Mouse (Mus musculus): ENCODE results near the gene Nudt22. TPM values are rescaled to one million over a fixed set of nuclear protein-coding genes. Genes with fewer than 3 reads are reported as not detected.
A peak's percentile ranks its signal among the peaks of the same experiment; 100 is the strongest.

The Nudt22 gene
- polyA plus RNA-seq, 1 experiment = 18.2 TPM

DNA sequence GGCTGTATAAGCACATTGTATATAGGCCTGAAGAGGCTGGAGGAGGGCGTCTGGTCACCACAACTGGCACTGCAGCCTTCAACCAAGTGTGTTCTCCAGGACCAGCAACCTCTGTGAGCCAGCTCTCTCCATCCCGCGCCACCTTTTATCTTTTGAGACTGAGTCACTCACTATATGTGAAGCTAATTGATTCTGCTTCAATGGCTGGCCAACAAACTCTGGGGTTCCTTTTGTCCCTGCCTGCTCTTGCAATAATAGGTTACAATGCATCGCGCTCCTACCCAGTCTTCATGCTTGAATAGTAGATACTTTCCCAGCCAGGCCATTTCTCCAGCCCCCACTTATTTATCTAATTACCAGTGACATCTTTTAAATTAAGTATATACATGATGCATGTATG lies 12.3 kb downstream of the Nudt22 start:
- no peak for TF ChIP-seq CEBPB (IDR thresholded peaks at IDR 0.05; ENCODE audit: low read depth)
- no peak for TF ChIP-seq FOSL1 (IDR thresholded peaks at IDR 0.05; ENCODE audit: insufficient read depth, low read length, poor library complexity, severe bottlenecking)
- no peak for TF ChIP-seq USF1 (IDR thresholded peaks at IDR 0.05; ENCODE audit: low read depth)
- no peak for TF ChIP-seq MYOD1 (IDR thresholded peaks at IDR 0.05; ENCODE audit: control insufficient read depth, insufficient read length, low read depth)
- no peak for TF ChIP-seq CTCF (IDR thresholded peaks at IDR 0.05; ENCODE audit: control insufficient read depth, insufficient read depth, insufficient read length)
- TF ChIP-seq MYOG (IDR thresholded peaks at IDR 0.05; ENCODE audit: control insufficient read depth, extremely low read depth, insufficient read length) = no peak
- TF ChIP-seq MAX (IDR thresholded peaks at IDR 0.05) = no peak
- Histone ChIP-seq H3K4me3 (ENCODE audit: insufficient read depth, poor library complexity, severe bottlenecking) (no peak overlapping the region), H3K79me3 (ENCODE audit: low read depth) (peaks cover 3% of the 10 kb centered on the region), H3K27me3 (ENCODE audit: control insufficient read depth, insufficient read depth, insufficient read length) (no peaks in the 10 kb centered on the region), H3K79me2 (ENCODE audit: control insufficient read depth, insufficient read depth) (peaks cover 27% of the 10 kb centered on the region), H3ac (ENCODE audit: control insufficient read depth, insufficient read length, low read depth) (no peak overlapping the region), H3K36me3 (ENCODE audit: control insufficient read depth, insufficient read depth) (peaks cover 27% of the 10 kb centered on the region)

DNA sequence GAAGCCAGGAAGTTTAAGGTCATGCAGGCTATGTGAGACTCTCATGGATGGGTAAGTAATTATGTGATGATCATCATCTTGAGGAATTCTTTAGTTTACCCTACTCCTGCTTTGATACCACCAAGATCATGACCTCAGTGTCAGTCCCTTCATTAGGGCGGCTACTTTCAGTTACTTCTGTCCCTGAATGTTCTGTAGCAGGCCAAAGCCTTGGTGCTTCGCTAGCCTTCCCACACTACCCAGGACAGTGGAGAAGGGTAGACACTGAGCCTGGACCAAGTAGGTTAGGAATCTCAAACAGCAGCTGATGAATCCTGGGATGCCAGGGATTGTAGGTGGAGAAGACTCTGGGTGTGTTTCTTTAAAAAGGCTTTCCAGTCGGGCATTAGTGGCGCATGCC lies 14.5 kb downstream of the Nudt22 start:
- Histone ChIP-seq H3K79me2 (ENCODE audit: control insufficient read depth, insufficient read depth) (peaks cover 46% of the 10 kb centered on the region), H3K27me3 (ENCODE audit: control insufficient read depth, insufficient read depth, insufficient read length) (no peaks in the 10 kb centered on the region), H3K79me3 (ENCODE audit: low read depth) (peaks cover 22% of the 10 kb centered on the region), H3ac (ENCODE audit: control insufficient read depth, insufficient read length, low read depth) (no peak overlapping the region), H3K4me3 (ENCODE audit: insufficient read depth, poor library complexity, severe bottlenecking) (no peak overlapping the region), H3K36me3 (ENCODE audit: control insufficient read depth, insufficient read depth) (peaks cover 49% of the 10 kb centered on the region)
- TF ChIP-seq CTCF (IDR thresholded peaks at IDR 0.05; ENCODE audit: control insufficient read depth, insufficient read depth, insufficient read length) = no peak
- TF ChIP-seq MYOG (IDR thresholded peaks at IDR 0.05; ENCODE audit: control insufficient read depth, extremely low read depth, insufficient read length) = no peak
- TF ChIP-seq CEBPB (IDR thresholded peaks at IDR 0.05; ENCODE audit: low read depth) = no peak
- no peak for TF ChIP-seq USF1 (IDR thresholded peaks at IDR 0.05; ENCODE audit: low read depth)
- no peak for TF ChIP-seq MYOD1 (IDR thresholded peaks at IDR 0.05; ENCODE audit: control insufficient read depth, insufficient read length, low read depth)
- no peak for TF ChIP-seq MAX (IDR thresholded peaks at IDR 0.05)
- TF ChIP-seq FOSL1 (IDR thresholded peaks at IDR 0.05; ENCODE audit: insufficient read depth, low read length, poor library complexity, severe bottlenecking) = no peak

DNA sequence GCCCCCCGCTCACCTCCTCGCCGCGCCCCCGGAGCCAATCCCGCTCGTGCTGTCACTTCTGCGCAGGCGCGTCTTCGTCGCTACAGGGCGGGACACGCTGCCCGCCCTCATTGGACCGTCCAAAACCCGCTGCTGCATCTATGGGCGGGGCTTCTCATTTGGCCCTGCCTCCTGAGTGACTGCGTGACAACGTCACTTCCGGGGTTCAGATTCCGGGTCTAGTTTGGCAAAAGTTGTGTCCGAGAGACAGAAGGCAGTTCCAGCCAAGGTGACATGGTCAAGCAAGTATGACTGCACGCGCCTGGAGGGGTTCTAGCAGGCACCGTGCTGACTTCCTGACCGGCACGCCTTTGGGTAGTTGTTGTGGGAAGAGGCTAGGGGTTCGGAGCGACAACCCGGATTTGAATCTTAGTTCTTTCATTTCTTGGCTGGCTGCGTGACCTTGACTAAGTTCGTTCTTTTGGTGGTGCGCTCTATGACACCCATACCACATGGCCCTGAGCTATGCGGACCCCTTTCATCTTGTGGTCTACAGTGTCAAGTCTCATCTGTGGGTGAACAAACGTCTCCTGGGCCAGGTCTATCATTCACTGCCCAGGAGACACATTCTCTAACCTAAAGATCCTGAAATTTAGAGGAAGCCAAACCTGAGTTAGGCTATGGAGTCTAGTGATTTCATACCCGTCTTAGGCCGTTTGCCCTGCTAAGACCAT lies 15.4 kb downstream of the Nudt22 start, which contains the start of gene Fkbp2:
TSS of gene Fkbp2 (minus strand) at position 121 of the 713 bp plus-strand sequence.
- H3K27me3 ChIP-seq (ENCODE audit: control insufficient read depth, insufficient read depth, insufficient read length) = no peaks in the 10 kb centered on the region
- H3K79me3 ChIP-seq (ENCODE audit: low read depth) = peaks cover 29% of the 10 kb centered on the region
- H3K36me3 ChIP-seq (ENCODE audit: control insufficient read depth, insufficient read depth) = peaks cover 51% of the 10 kb centered on the region
- peaks cover 46% of the 10 kb centered on the region for H3K79me2 ChIP-seq (ENCODE audit: control insufficient read depth, insufficient read depth)
- H3K4me3 ChIP-seq (ENCODE audit: insufficient read depth, poor library complexity, severe bottlenecking) = peak within 1 kb of the TSS; percentile 65
- TF ChIP-seq FOSL1 (IDR thresholded peaks at IDR 0.05; ENCODE audit: insufficient read depth, low read length, poor library complexity, severe bottlenecking) (no peak), MYOG (IDR thresholded peaks at IDR 0.05; ENCODE audit: control insufficient read depth, extremely low read depth, insufficient read length) (no peak), USF1 (IDR thresholded peaks at IDR 0.05; ENCODE audit: low read depth) (no peak), MAX (IDR thresholded peaks at IDR 0.05) (peak; percentile 14), CTCF (IDR thresholded peaks at IDR 0.05; ENCODE audit: control insufficient read depth, insufficient read depth, insufficient read length) (no peak), CEBPB (IDR thresholded peaks at IDR 0.05; ENCODE audit: low read depth) (no peak)
- peak within 1 kb of the TSS; percentile 81 for H3ac ChIP-seq (ENCODE audit: control insufficient read depth, insufficient read length, low read depth)

DNA sequence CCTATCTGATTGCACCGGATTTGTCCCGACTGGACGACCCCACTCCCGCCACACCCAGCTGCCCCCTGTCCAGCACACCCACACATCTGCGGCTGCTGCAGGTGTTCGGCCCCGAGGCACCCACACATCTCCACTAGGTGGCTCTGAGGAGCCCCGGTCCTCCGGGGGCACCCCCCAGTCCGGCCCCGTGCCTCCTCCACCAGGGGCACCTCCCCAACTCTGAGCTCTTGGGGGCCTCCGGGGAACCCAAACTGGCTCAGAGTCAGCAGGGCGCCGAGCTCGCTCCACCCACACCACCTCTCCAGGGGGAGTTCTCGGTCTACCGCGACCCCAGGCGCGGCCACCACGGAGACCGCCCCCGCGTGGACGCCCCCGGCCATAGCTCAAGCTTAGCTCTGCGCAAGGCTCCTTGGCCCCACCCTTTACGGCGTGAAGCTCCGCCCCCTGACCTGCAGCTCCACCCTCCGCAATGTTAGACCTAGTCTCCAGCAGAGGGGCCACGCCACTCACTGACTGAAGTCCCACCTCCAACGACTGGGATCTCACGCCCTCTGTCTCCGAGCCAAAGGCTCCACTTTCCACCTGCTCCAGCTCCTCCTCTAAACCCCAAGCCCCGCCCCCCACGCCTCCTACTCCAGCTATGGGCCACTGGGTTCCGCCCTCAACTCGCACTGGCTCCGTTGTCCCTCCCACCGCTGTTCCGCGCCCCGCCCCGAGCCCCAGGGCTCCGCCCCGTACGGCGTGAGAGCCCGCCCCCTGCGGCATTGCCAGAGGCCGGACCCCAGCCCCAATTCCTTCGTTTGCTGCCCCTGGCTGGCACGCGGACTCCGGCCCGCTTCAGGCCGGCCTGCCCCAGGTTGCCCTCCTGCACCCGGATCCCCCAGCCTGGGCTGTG lies 16.2 kb downstream of the Nudt22 start:
- Histone ChIP-seq H3ac (ENCODE audit: control insufficient read depth, insufficient read length, low read depth) (peak overlapping the region; percentile 81), H3K79me2 (ENCODE audit: control insufficient read depth, insufficient read depth) (peaks cover 52% of the 10 kb centered on the region), H3K4me3 (ENCODE audit: insufficient read depth, poor library complexity, severe bottlenecking) (peak overlapping the region; percentile 65), H3K27me3 (ENCODE audit: control insufficient read depth, insufficient read depth, insufficient read length) (no peaks in the 10 kb centered on the region), H3K79me3 (ENCODE audit: low read depth) (peaks cover 31% of the 10 kb centered on the region), H3K36me3 (ENCODE audit: control insufficient read depth, insufficient read depth) (peaks cover 51% of the 10 kb centered on the region)
- TF ChIP-seq CTCF (IDR thresholded peaks at IDR 0.05; ENCODE audit: control insufficient read depth, insufficient read depth, insufficient read length) (peak; percentile 83), MYOG (IDR thresholded peaks at IDR 0.05; ENCODE audit: control insufficient read depth, extremely low read depth, insufficient read length) (no peak)

DNA sequence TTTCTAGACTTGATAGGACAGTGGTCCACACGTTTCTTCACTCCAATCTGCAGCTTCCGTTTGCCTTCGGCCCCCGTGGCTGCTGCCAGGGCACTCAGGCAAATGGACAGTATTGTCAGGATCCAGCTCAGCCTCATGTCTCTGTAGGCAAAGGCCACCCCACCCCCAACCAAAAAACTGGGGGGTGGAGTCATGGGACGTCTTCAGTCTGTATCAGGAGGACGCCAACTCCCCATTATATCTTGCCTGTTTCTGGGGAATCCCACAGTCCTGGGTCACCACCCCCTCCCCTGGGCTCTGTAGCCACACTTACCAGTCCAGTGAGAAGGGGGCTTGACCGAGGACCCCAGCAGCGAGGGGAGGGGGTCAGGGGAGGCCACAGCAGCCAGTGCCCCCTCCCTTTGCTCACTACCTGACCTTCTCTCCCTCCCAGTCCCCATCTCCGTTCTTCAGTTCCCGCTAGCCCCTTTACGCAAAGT lies 16.9 kb downstream of the Nudt22 start:
- peak overlapping the region; percentile 74 for H3ac ChIP-seq (ENCODE audit: control insufficient read depth, insufficient read length, low read depth)
- peaks cover 52% of the 10 kb centered on the region for H3K79me2 ChIP-seq (ENCODE audit: control insufficient read depth, insufficient read depth)
- peaks cover 48% of the 10 kb centered on the region for H3K36me3 ChIP-seq (ENCODE audit: control insufficient read depth, insufficient read depth)
- H3K4me3 ChIP-seq (ENCODE audit: insufficient read depth, poor library complexity, severe bottlenecking) = peak overlapping the region; percentile 37
- H3K27me3 ChIP-seq (ENCODE audit: control insufficient read depth, insufficient read depth, insufficient read length) = no peaks in the 10 kb centered on the region
- TF ChIP-seq MAX (IDR thresholded peaks at IDR 0.05) = no peak
- no peak for TF ChIP-seq MYOD1 (IDR thresholded peaks at IDR 0.05; ENCODE audit: control insufficient read depth, insufficient read length, low read depth)
- TF ChIP-seq CTCF (IDR thresholded peaks at IDR 0.05; ENCODE audit: control insufficient read depth, insufficient read depth, insufficient read length) = no peak
- H3K79me3 ChIP-seq (ENCODE audit: low read depth) = peaks cover 31% of the 10 kb centered on the region

All from C2C12 (cell line).